ENCODE assay signal across 8 mouse cellular contexts in the genomic region with DNA sequence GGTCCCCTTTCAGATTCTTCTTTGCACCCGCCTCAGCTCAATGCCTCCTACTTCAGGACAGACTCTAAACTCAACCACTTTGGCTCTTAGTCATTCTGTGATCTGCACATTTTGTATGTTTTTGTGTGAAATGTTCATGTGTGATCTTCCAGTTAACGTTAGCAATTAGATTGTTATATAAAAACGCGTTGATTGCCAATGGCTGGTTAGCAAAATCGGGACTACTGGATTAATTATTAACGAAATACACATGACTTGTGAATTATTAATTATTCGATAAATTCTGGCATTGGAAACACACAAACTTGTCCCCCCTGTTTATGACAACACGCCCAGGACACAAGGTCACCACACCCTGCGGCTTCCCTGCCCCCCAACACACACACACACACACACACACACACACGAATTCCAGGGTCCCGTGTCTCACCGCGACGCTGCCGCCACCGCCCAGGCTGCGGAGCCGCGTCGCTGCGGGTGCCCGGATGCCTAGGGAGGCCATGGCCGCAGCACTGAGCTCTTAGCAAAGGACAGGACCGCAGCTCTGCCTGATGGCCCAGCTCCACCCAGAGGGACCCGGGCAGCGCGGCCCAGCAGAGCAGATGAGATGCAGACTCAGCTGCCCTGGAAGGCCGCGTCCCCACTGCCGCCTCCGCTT. TPM values are rescaled to one million over a fixed set of nuclear protein-coding genes. Genes with fewer than 3 reads are reported as not detected.
DNase-seq lines count a peak whose midpoint lies in the region; ATAC-seq and TF ChIP-seq lines count a peak whose summit lies in the region.

No protein-coding gene starts in this region.

- peak; percentile 81 for ATAC-seq in cerebellum, adult (ENCODE audit: insufficient number of reproducible peaks, low FRiP score, low TSS enrichment)
- ATAC-seq in forebrain, embryonic 16.5 days, result peak; percentile 87
- peak; percentile 88 for ATAC-seq in midbrain, embryonic 12.5 days (ENCODE audit: low FRiP score, low read depth)

- WGBS in forebrain, embryonic 16.5 days, result under 1% methylated on average over 31 of the region's 31 CpGs
- 1% methylated on average over 29 of the region's 31 CpGs for WGBS in midbrain, embryonic 12.5 days

- H3K27ac ChIP-seq in testis, adult 2 months (ENCODE audit: control insufficient read depth, insufficient read depth, low read depth, low read length), result peak overlapping the region; percentile 84
- peak overlapping the region; percentile 91 for H3K27ac ChIP-seq in forebrain, embryonic 16.5 days (ENCODE audit: low read length)
- H3K27ac ChIP-seq in midbrain, embryonic 12.5 days (replicated peaks), result peak overlapping the region; percentile 92

- peak overlapping the region; percentile 68 for H3K4me2 ChIP-seq in forebrain, embryonic 16.5 days (ENCODE audit: low read length)
- H3K4me2 ChIP-seq in midbrain, embryonic 12.5 days (replicated peaks), result peak overlapping the region; percentile 65

- peaks cover 6% of the 10 kb centered on the region for H3K4me1 ChIP-seq in testis, adult 2 months (ENCODE audit: control insufficient read depth, insufficient read depth, low read length)
- peaks cover 26% of the 10 kb centered on the region for H3K4me1 ChIP-seq in forebrain, embryonic 16.5 days (replicated peaks; ENCODE audit: control insufficient read depth, insufficient read depth, low read length)
- H3K4me1 ChIP-seq in midbrain, embryonic 12.5 days, result peaks cover 24% of the 10 kb centered on the region

- H3K36me3 ChIP-seq in testis, adult 2 months (ENCODE audit: control insufficient read depth, insufficient read depth, low read length), result no peaks in the 10 kb centered on the region
- H3K36me3 ChIP-seq in forebrain, embryonic 16.5 days (ENCODE audit: control insufficient read depth, insufficient read depth), result peaks cover 11% of the 10 kb centered on the region
- H3K36me3 ChIP-seq in midbrain, embryonic 12.5 days, result peaks cover 29% of the 10 kb centered on the region

- H3K9me3 ChIP-seq in forebrain, embryonic 16.5 days (ENCODE audit: control insufficient read depth, low read length), result no peaks in the 10 kb centered on the region
- H3K9me3 ChIP-seq in midbrain, embryonic 12.5 days, result no peaks in the 10 kb centered on the region

- TF ChIP-seq POLR2A in testis, adult 2 months (IDR thresholded peaks at IDR 0.05; ENCODE audit: control insufficient read depth, low read depth, low read length), result no peak

- H3K9ac ChIP-seq in forebrain, embryonic 16.5 days (replicated peaks; ENCODE audit: low read depth, low read length), result peak overlapping the region; percentile 84
- peak overlapping the region; percentile 98 for H3K9ac ChIP-seq in midbrain, embryonic 12.5 days (replicated peaks)

- no peaks in the 10 kb centered on the region for H3K27me3 ChIP-seq in testis, adult 2 months (ENCODE audit: control insufficient read depth, insufficient read depth, low read length)
- H3K27me3 ChIP-seq in forebrain, embryonic 16.5 days (replicated peaks; ENCODE audit: control insufficient read depth, insufficient read depth, low read length), result no peaks in the 10 kb centered on the region
- H3K27me3 ChIP-seq in midbrain, embryonic 12.5 days, result no peaks in the 10 kb centered on the region

- no peak for TF ChIP-seq CTCF in testis, adult 2 months (IDR thresholded peaks at IDR 0.05; ENCODE audit: control insufficient read depth, insufficient read depth, insufficient replicate concordance, low read depth, low read length)

- H3K4me3 ChIP-seq in testis, adult 2 months (ENCODE audit: control insufficient read depth, low read depth, low read length), result peak overlapping the region; percentile 85
- peak overlapping the region; percentile 80 for H3K4me3 ChIP-seq in forebrain, embryonic 16.5 days (replicated peaks; ENCODE audit: low read length)
- H3K4me3 ChIP-seq in midbrain, embryonic 12.5 days, result peak overlapping the region; percentile 95

- DNase-seq in cerebellum, postnatal 14 days, result no peak
- DNase-seq in testis, postnatal 10 days (ENCODE audit: low spot score), result no peak
- DNase-seq in kidney, postnatal 10 days, result peak; percentile 71
- no peak for DNase-seq in layer of hippocampus, postnatal 25 days (ENCODE audit: extremely low spot score in 1 of 2, low spot score in 1 of 2)

RNA-seq across cellular contexts. Expression of gene Zfp871, which starts 0.5 kb away (rescaled TPM):
- polyA plus RNA-seq in testis, adult 2 months (2012; rRNA removed), result 1.5 and 2.0 TPM in 2 replicates
- polyA plus RNA-seq in forebrain, embryonic 16.5 days (2015; fragmentation: Nextera tagmentation; extraction: Ambion mirVana), result 47.4 and 48.7 TPM in 2 replicates
- 52.0 and 55.5 TPM in 2 replicates for polyA plus RNA-seq in midbrain, embryonic 12.5 days (2016; fragmentation: Nextera tagmentation; extraction: Ambion mirVana)
- 10 to 100 TPM; 85.9 to 88.6 TPM for total RNA-seq in layer of hippocampus, postnatal 25 days (2021)

RNA-seq across cellular contexts. Expression of gene Zfp811, which starts 22.2 kb away (rescaled TPM):
- 0.05 and 0.10 TPM in 2 replicates for polyA plus RNA-seq in testis, adult 2 months (2012; rRNA removed)
- polyA plus RNA-seq in forebrain, embryonic 16.5 days (2015; fragmentation: Nextera tagmentation; extraction: Ambion mirVana), result 39.5 and 46.2 TPM in 2 replicates
- 53.5 and 57.9 TPM in 2 replicates for polyA plus RNA-seq in midbrain, embryonic 12.5 days (2016; fragmentation: Nextera tagmentation; extraction: Ambion mirVana)
- total RNA-seq in layer of hippocampus, postnatal 25 days (2021), result 1 to 10 TPM; 6.2 to 6.7 TPM

RNA-seq across cellular contexts. Expression of gene Zfp799, which starts 42.5 kb away (rescaled TPM):
- polyA plus RNA-seq in testis, adult 2 months (2012; rRNA removed), result 0.36 and 0.58 TPM in 2 replicates
- polyA plus RNA-seq in forebrain, embryonic 16.5 days (2015; fragmentation: Nextera tagmentation; extraction: Ambion mirVana), result 18.8 and 20.0 TPM in 2 replicates
- polyA plus RNA-seq in midbrain, embryonic 12.5 days (2016; fragmentation: Nextera tagmentation; extraction: Ambion mirVana), result 18.6 and 20.4 TPM in 2 replicates
- 10 to 100 TPM; 29.0 to 29.2 TPM for total RNA-seq in layer of hippocampus, postnatal 25 days (2021)

Comparison
In these comparisons a context has a peak if more than half of its experiments do, and no peak if none do; other contexts are left out.
1. RNA of gene Zfp871, which starts 0.5 kb away (polyA plus RNA-seq): 52.0 to 55.5 TPM in midbrain, embryonic 12.5 days and 47.4 to 48.7 TPM in forebrain, embryonic 16.5 days; 1.5 to 2.0 TPM in testis, adult 2 months; every median in the first group is over 10 times any median in the second.
2. RNA of gene Zfp811, which starts 22.2 kb away (polyA plus RNA-seq): 53.5 to 57.9 TPM in midbrain, embryonic 12.5 days and 39.5 to 46.2 TPM in forebrain, embryonic 16.5 days; 0.05 to 0.10 TPM in testis, adult 2 months; every median in the first group is over 10 times any median in the second.
3. RNA of gene Zfp799, which starts 42.5 kb away (polyA plus RNA-seq): 18.8 to 20.0 TPM in forebrain, embryonic 16.5 days and 18.6 to 20.4 TPM in midbrain, embryonic 12.5 days; 0.36 to 0.58 TPM in testis, adult 2 months; every median in the first group is over 10 times any median in the second.
4. Peak in every context shown above with its lines, with median percentiles within 50 percentile points of each other: ATAC-seq, H3K27ac ChIP-seq and H3K4me3 ChIP-seq.